Mouse (Mus musculus) bone marrow, adult 2 months (tissue): ENCODE measurements around the gene 6030458C11Rik. TPM values are rescaled to one million over a fixed set of nuclear protein-coding genes. Genes with fewer than 3 reads are reported as not detected.

Experiments used
- H3K27ac ChIP-seq: fragments of 200-500 bp; 2 replicates; pipeline ENCODE4 v1.5.1; 2012; ENCODE audit warnings: low read depth, mild to moderate bottlenecking, control low read depth, inconsistent platforms, low read length; ENCODE audit not compliant: control insufficient read depth, poor library complexity, insufficient read depth
- H3K4me1 ChIP-seq: fragments of 200-500 bp; 2 replicates; pipeline ENCODE4 v1.6.1; 2011; ENCODE audit warnings: low read length; ENCODE audit not compliant: control insufficient read depth, insufficient read depth
- H3K4me3 ChIP-seq: fragments of 200-500 bp; replicated peaks from 2 replicates; pipeline ENCODE3; 2011; ENCODE audit warnings: mild to moderate bottlenecking, low read depth, low read length, control low read depth; ENCODE audit not compliant: control insufficient read depth
- CTCF ChIP-seq: fragments of 200-500 bp; IDR thresholded peaks from 2 replicates; pipeline ENCODE4 v1.5.1; 2011; ENCODE audit warnings: low read length, control low read depth; ENCODE audit not compliant: control insufficient read depth, insufficient read depth
- POLR2A ChIP-seq: fragments of 200-500 bp; IDR thresholded peaks from 2 replicates; pipeline ENCODE4 v1.6.1; 2011; ENCODE audit warnings: low read depth, mild to moderate bottlenecking, control low read depth, low read length, borderline replicate concordance; ENCODE audit not compliant: control insufficient read depth
- WGBS: fragments of 180-500 bp; shearing (Covaris S2); methylation state at CpG from one replicate; pipeline ENCODE4 v1.1.7; 2018; 5-methylcytosine and 5-hydroxymethylcytosine counted together
- polyA plus RNA-seq: library from polyadenylated mRNA; stranded (reverse); fragments of >200 nt; gene quantifications from 2 replicates; pipeline ENCODE4 v1.2.4, GENCODE M21; 2011; ENCODE audit warnings: low replicate concordance; ENCODE audit not compliant: missing spikeins, insufficient read depth, insufficient read length

6030458C11Rik gene
- polyA plus RNA-seq, 1 experiment: 21.3 TPM

DNA sequence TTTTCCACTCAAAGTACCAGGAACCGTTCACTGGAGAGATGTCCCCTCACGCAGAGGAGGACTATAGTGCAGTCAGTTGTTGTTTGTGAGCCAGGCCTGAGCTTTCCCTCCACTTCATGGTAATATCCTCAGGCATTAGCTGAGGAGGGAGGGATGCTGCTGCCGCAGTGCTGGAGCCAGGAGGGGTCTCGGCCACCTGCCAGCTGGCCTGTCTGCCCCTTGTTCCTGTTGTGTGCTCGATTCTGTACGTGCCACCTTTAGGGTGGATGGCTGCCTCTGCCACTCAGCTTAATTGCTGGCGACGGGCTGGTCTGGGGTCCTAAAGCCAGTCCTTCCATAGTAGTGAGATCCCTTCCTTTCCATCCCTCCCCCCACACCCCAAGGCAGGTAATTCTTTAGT is 29.0 kb upstream of the 6030458C11Rik start:
- H3K4me1 ChIP-seq: no peaks in the 10 kb centered on the region; the same call in 1 of the 2 replicates
- TF ChIP-seq POLR2A: no peak
- no peak for TF ChIP-seq CTCF
- H3K27ac ChIP-seq: no peak overlapping the region
- WGBS: 92% methylated on average over 8 of the region's 8 CpGs
- no peak overlapping the region for H3K4me3 ChIP-seq

DNA sequence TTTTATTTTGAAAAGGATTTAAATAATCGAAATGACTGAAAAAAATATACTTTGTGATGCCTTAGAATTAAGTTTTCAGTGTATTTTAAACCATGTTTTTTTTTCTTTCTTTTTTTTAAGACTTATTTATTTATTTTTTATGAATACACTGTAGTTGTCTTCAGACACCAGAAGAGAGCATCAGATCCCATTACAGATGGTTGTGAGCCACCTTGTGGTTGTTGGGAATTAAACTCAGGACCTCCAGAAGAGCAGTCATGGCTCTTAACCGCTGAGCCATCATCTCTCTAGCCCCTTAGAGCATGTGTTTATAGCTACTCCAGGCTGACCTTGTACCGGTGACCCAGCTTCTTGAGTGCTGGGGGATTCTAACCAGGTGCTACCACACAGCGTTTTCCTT is 24.9 kb upstream of the 6030458C11Rik start:
- 75% methylated on average over 4 of the region's 4 CpGs for WGBS
- Histone ChIP-seq H3K27ac (no peak overlapping the region), H3K4me3 (no peak overlapping the region), H3K4me1 (no peaks in the 10 kb centered on the region)
- no peak for TF ChIP-seq CTCF
- TF ChIP-seq POLR2A: no peak

DNA sequence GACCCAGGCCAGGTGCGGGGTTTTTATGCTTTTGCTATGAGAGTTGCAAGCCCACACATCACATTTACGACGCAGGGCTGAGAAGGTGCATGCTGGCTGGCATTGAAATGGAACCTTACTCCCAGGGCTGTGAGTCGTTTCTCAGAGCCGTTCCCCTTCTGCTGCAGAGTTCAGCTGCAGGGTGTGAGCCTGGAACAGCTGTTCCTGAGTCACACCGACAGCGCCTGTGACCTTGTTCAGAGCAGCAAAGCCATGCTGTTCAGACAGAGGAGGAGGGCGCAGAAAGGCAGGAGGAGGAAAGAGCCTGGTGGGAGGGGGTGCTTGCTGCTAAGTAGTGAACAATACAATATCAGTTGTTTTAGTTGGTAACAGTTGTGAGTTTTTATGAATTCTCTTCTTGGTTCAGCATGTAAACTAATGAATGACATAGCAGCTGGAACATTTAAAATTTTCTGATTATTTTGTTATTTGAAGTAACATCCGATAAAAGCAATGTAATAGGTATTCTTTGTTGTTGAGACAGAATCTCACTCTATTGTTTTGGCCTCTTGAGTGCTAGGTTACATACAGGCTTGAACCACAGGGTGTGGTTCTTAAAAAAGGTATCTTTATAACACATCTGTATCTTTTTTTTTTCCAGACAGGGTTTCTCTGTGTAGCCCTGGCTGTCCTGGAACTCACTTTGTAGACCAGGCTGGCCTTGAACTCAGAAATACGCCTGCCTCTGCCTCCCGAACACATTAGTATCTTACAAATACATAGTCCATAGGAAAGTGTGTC is 23.9 kb upstream of the 6030458C11Rik start:
- Histone ChIP-seq H3K27ac (no peak overlapping the region), H3K4me1 (no peaks in the 10 kb centered on the region), H3K4me3 (no peak overlapping the region)
- 86% methylated on average over 11 of the region's 11 CpGs for WGBS
- no peak for TF ChIP-seq CTCF
- TF ChIP-seq POLR2A: no peak

DNA sequence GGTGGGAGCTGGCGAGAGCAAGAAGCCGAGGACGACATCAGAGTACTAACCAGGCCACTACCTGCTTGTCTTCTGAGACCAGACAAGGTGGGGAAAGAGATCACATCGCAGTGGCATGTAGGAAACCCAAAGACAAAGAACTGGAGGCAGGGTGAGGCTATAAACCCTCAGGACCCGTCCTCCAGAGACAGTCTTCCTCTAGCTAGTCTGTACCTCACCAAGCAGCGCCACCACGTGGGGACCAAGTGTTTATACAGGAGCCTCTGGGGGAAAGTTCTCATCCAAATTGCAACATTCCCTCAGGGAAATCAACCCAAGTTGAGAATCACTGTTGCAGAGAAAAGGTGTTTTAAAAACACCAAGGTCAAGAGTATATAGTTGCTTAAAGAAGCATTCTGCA is 18.4 kb upstream of the 6030458C11Rik start:
- TF ChIP-seq CTCF (peak; percentile 7; the same call in 1 of the 2 replicates), POLR2A (no peak)
- H3K27ac ChIP-seq: no peak overlapping the region
- WGBS: 75% methylated on average over 7 of the region's 7 CpGs
- no peak overlapping the region for H3K4me3 ChIP-seq
- no peaks in the 10 kb centered on the region; the same call in 1 of the 2 replicates for H3K4me1 ChIP-seq

DNA sequence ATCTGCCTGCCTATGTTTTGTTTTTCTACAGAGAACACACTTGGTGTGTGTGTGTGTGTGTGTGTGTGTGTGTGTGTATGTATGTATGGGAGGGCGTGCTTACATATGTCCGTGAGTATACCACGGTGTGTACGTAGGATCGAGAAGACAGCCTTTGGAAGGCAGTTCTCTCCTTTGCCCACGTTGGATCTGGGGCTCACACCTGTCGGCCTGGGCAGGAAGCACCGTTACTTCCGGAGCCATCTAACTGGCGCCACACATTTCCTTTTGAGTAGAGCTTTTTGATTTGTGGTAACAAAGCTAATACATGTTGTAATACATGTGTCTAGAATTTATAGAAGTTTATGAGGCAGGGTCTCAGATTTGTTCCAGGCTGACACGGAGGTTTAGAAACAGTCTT is 16.3 kb upstream of the 6030458C11Rik start:
- no peaks in the 10 kb centered on the region; the same call in 1 of the 2 replicates for H3K4me1 ChIP-seq
- TF ChIP-seq POLR2A (no peak), CTCF (no peak)
- no peak overlapping the region for H3K27ac ChIP-seq
- WGBS: 37% methylated on average over 11 of the region's 11 CpGs
- no peak overlapping the region for H3K4me3 ChIP-seq

DNA sequence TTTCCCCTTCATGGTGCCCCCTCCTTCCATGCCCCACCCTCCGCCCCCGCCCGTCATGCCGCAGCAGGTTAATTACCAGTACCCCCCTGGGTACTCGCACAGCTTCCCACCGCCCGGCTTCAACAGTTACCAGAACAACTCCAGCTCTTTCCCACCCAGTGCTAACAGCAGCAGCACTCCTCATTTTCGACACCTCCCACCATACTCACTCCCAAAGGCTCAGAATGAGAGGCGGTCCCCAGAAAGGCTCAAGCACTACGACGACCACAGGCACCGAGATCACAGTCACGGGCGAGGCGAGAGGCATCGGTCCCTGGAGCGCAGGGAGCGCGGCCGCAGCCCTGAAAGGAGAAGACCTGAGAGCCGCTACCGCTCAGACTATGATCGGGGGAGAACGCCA is 9.8 kb upstream of the 6030458C11Rik start:
- H3K4me1 ChIP-seq: no peaks in the 10 kb centered on the region
- TF ChIP-seq POLR2A: no peak
- TF ChIP-seq CTCF: no peak
- WGBS: 94% methylated on average over 24 of the region's 24 CpGs

DNA sequence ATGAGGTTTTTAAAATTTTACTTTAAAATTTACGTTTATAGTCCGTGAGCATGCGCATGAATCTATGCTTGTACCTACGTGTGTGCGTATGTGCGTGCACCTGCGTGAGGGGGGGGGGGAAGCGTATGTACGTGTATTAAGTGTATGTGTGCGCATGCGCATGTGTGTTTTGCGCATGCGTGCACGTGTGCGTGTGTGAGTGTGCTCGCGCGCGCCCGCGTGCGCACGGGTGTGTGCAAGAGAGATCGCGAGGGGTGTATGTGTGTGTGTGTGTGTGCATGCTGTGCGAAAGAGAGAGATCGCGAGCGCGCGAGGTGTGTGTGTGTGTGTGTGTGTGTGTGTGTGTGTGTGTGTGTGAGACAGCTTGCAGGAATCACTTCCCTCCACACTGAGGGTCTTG is 8.9 kb upstream of the 6030458C11Rik start:
- H3K4me3 ChIP-seq: no peak overlapping the region
- H3K4me1 ChIP-seq: no peaks in the 10 kb centered on the region
- WGBS: 98% methylated on average over 31 of the region's 31 CpGs
- no peak overlapping the region for H3K27ac ChIP-seq
- no peak for TF ChIP-seq CTCF
- TF ChIP-seq POLR2A: no peak

More for the DNA sequence above, 9.8 kb upstream of the 6030458C11Rik start:
- H3K4me3 ChIP-seq: no peak overlapping the region
- no peak overlapping the region for H3K27ac ChIP-seq

DNA sequence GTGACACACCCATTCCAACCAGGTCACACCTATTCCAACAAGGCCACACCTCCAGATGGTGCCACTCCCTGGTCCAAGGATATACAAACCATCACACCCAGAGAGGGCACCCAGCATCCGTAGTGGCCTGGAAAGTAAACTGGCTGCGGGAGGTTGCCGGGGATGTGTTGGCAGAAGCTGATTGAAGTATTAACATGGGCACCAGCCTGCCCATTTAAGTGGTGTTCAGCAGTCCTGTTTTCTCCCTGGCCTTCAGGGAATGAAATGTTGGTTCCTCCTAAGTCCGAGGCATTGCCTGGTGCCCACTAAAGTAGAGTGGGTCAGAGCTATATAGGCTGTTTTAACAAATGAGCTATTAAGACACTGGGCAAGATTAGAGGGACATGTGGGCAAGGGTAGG is 8.2 kb upstream of the 6030458C11Rik start:
- TF ChIP-seq POLR2A (no peak), CTCF (no peak)
- H3K4me3 ChIP-seq: no peak overlapping the region
- H3K27ac ChIP-seq: no peak overlapping the region
- WGBS: 91% methylated on average over 4 of the region's 4 CpGs
- H3K4me1 ChIP-seq: no peaks in the 10 kb centered on the region
